9 mouse cellular contexts compared by ENCODE assay signal in the genomic region with DNA sequence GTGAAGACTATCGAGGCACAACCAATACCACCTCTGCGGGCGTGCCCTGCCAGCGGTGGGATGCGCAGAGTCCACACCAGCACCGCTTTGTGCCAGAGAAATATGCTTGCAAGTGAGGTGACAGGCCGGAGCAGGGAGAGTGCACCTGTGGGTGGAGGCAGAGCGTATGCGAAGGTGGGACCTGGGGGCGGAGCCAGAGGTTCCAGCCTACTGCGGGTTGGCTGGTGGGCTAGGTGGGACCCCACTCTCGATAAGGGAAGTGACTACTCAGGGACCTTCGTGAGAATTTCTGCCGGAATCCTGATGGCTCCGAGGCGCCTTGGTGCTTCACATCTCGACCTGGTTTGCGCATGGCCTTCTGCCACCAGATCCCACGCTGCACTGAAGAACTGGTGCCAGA. TPM values are rescaled to one million over a fixed set of nuclear protein-coding genes. Genes with fewer than 3 reads are reported as not detected.
A peak's percentile ranks its signal among the peaks of the same experiment; 100 is the strongest.
DNase-seq lines count a peak whose midpoint lies in the region; ATAC-seq and TF ChIP-seq lines count a peak whose summit lies in the region.
"Had no signal": no experiment of that assay in that cellular context is flagged by ENCODE, and none has a peak within 500 bp of the region (broad histone marks: within the 10 kb centered on the region; RNA-seq: fewer than 3 reads in every experiment).

No protein-coding gene starts in this region.

- no peak for TF ChIP-seq CTCF in heart, adult 2 months (IDR thresholded peaks at IDR 0.05)
- TF ChIP-seq CTCF in gastrocnemius, adult 2 months (IDR thresholded peaks at IDR 0.05), result no peak

- no peak for DNase-seq in heart, adult 2 months
- peak; percentile 41 for DNase-seq in ES-CJ7 (ENCODE audit: low read depth, low spot score)
- DNase-seq in gastrocnemius, adult 2 months, result no peak
- DNase-seq in natural killer cell, adult 2 months (ENCODE audit: low spot score in 2 of 2), result no peak
- no peak for DNase-seq in heart, postnatal 25 days (ENCODE audit: low spot score)

- no peak for TF ChIP-seq POLR2A in heart, adult 2 months (IDR thresholded peaks at IDR 0.05; ENCODE audit: insufficient read depth, low read depth, low read length)

- no peaks in the 10 kb centered on the region for H3K9me3 ChIP-seq in heart, embryonic 12.5 days (replicated peaks)
- H3K9me3 ChIP-seq in forebrain, embryonic 15.5 days, result no peaks in the 10 kb centered on the region
- no peaks in the 10 kb centered on the region for H3K9me3 ChIP-seq in liver, embryonic 12.5 days (replicated peaks)
- H3K9me3 ChIP-seq: G1E had no signal

- intact Hi-C loops in heart, adult 2 months (cut with DNase I), result no loop called here
- intact Hi-C loops in gastrocnemius, adult 2 months (cut with DNase I), result no loop called here
- intact Hi-C loops in heart, postnatal 25 days (cut with DNase I), result no loop called here

- H3K4me1 ChIP-seq in heart, embryonic 12.5 days (replicated peaks), result peaks cover 35% of the 10 kb centered on the region
- H3K4me1 ChIP-seq in heart, adult 2 months (ENCODE audit: control insufficient read depth, insufficient read depth, low read length), result peaks cover 6% of the 10 kb centered on the region
- H3K4me1 ChIP-seq in forebrain, embryonic 15.5 days, result peaks cover 20% of the 10 kb centered on the region
- peaks cover 95% of the 10 kb centered on the region for H3K4me1 ChIP-seq in liver, embryonic 12.5 days

- no peaks in the 10 kb centered on the region for H3K79me2 ChIP-seq in heart, adult 2 months (replicated peaks; ENCODE audit: control insufficient read depth, insufficient read depth, low read length)

- ATAC-seq in heart, embryonic 12.5 days (ENCODE audit: insufficient number of reproducible peaks, low FRiP score), result no peak
- ATAC-seq in forebrain, embryonic 15.5 days (replicated peaks), result no peak
- ATAC-seq in liver, embryonic 12.5 days, result no peak

- no peak for TF ChIP-seq EP300 in heart, adult 2 months (IDR thresholded peaks at IDR 0.05; ENCODE audit: insufficient read depth, low read depth, low read length)

- H3K27me3 ChIP-seq in heart, embryonic 12.5 days (replicated peaks), result peaks cover 49% of the 10 kb centered on the region
- no peaks in the 10 kb centered on the region for H3K27me3 ChIP-seq in heart, adult 2 months (ENCODE audit: control insufficient read depth, insufficient read depth, low read length)
- H3K27me3 ChIP-seq in forebrain, embryonic 15.5 days, result peaks cover 34% of the 10 kb centered on the region
- H3K27me3 ChIP-seq in liver, embryonic 12.5 days (replicated peaks), result peaks cover 20% of the 10 kb centered on the region

- 6% methylated on average over 19 of the region's 19 CpGs for WGBS in heart, embryonic 12.5 days
- WGBS in heart, adult 2 months, result 8% methylated on average over 19 of the region's 19 CpGs
- WGBS in forebrain, embryonic 15.5 days, result 5% methylated on average over 19 of the region's 19 CpGs
- WGBS in liver, embryonic 12.5 days (ENCODE audit: insufficient replicate concordance), result 8% methylated on average over 19 of the region's 19 CpGs

- H3K4me3 ChIP-seq in heart, embryonic 12.5 days, result peak overlapping the region; percentile 23
- no peak overlapping the region for H3K4me3 ChIP-seq in heart, adult 2 months
- H3K4me3 ChIP-seq in forebrain, embryonic 15.5 days, result peak overlapping the region; percentile 8; the same call in 1 of the 2 replicates
- peak overlapping the region; percentile 36 for H3K4me3 ChIP-seq in liver, embryonic 12.5 days
- H3K4me3 ChIP-seq in gastrocnemius, adult 2 months, result no peak overlapping the region

- no peak overlapping the region for H3K27ac ChIP-seq in heart, embryonic 12.5 days (ENCODE audit: poor library complexity, severe bottlenecking)
- no peak overlapping the region for H3K27ac ChIP-seq in heart, adult 2 months
- no peak overlapping the region for H3K27ac ChIP-seq in forebrain, embryonic 15.5 days (replicated peaks)
- H3K27ac ChIP-seq in liver, embryonic 12.5 days, result peak overlapping the region; percentile 100
- no peak overlapping the region for H3K27ac ChIP-seq in gastrocnemius, adult 2 months

- peak overlapping the region; percentile 50 for H3K4me2 ChIP-seq in heart, embryonic 12.5 days
- H3K4me2 ChIP-seq in forebrain, embryonic 15.5 days (replicated peaks), result no peak overlapping the region
- H3K4me2 ChIP-seq in liver, embryonic 12.5 days, result peak overlapping the region; percentile 83

- peak overlapping the region; percentile 13; the same call in 1 of the 2 replicates for H3K9ac ChIP-seq in heart, embryonic 12.5 days
- H3K9ac ChIP-seq in heart, adult 2 months (ENCODE audit: low read depth, low read length), result no peak overlapping the region
- no peak overlapping the region for H3K9ac ChIP-seq in forebrain, embryonic 15.5 days (replicated peaks)
- peak overlapping the region; percentile 73 for H3K9ac ChIP-seq in liver, embryonic 12.5 days

- H3K36me3 ChIP-seq in heart, embryonic 12.5 days, result peaks cover 36% of the 10 kb centered on the region
- no peaks in the 10 kb centered on the region for H3K36me3 ChIP-seq in heart, adult 2 months (ENCODE audit: control insufficient read depth, insufficient read depth, low read length)
- peaks cover 27% of the 10 kb centered on the region for H3K36me3 ChIP-seq in forebrain, embryonic 15.5 days
- peaks cover 59% of the 10 kb centered on the region for H3K36me3 ChIP-seq in liver, embryonic 12.5 days

RNA-seq across cellular contexts. Expression of a gene that starts 0.6 kb away (rescaled TPM):
- 32.8 and 37.0 TPM in 2 replicates for polyA plus RNA-seq in heart, embryonic 12.5 days (2016; fragmentation: Nextera tagmentation; extraction: Ambion mirVana)
- total RNA-seq in heart, adult 2 months (2021), result 10 to 100 TPM; 79.3 to 86.7 TPM
- polyA plus RNA-seq in heart, adult 2 months (2012; rRNA removed), result 114 and 126 TPM in 2 replicates
- polyA plus RNA-seq in forebrain, embryonic 15.5 days (2015; fragmentation: Nextera tagmentation; extraction: Ambion mirVana), result 45.4 and 49.0 TPM in 2 replicates
- polyA plus RNA-seq in liver, embryonic 12.5 days (2016; fragmentation: Nextera tagmentation; extraction: Ambion mirVana), result 96.6 and 101 TPM in 2 replicates
- total RNA-seq in gastrocnemius, adult 2 months (2021), result 100 to 1,000 TPM; 128 to 157 TPM
- total RNA-seq in heart, postnatal 25 days (2021), result 100 to 1,000 TPM in 1 of 2 experiments, 10 to 100 TPM in 1; 90.1 to 112 TPM

RNA-seq across cellular contexts. Expression of a gene that starts 2.3 kb away (rescaled TPM):
- 0.31 and 0.37 TPM in 2 replicates for polyA plus RNA-seq in heart, embryonic 12.5 days (2016; fragmentation: Nextera tagmentation; extraction: Ambion mirVana)
- not detected for total RNA-seq in heart, adult 2 months (2021)
- polyA plus RNA-seq in heart, adult 2 months (2012; rRNA removed), result 0.59 TPM in 1 of 2 replicates, not detected in the other
- polyA plus RNA-seq in forebrain, embryonic 15.5 days (2015; fragmentation: Nextera tagmentation; extraction: Ambion mirVana), result 0.37 TPM in 1 of 2 replicates, not detected in the other
- polyA plus RNA-seq in liver, embryonic 12.5 days (2016; fragmentation: Nextera tagmentation; extraction: Ambion mirVana), result 14.5 and 15.7 TPM in 2 replicates
- total RNA-seq in gastrocnemius, adult 2 months (2021), result not detected
- not detected for total RNA-seq in heart, postnatal 25 days (2021)

RNA-seq across cellular contexts. Expression of a gene that starts 11.9 kb away (rescaled TPM):
- polyA plus RNA-seq in heart, embryonic 12.5 days (2016; fragmentation: Nextera tagmentation; extraction: Ambion mirVana), result 48.0 and 51.1 TPM in 2 replicates
- 10 to 100 TPM; 37.6 to 39.3 TPM for total RNA-seq in heart, adult 2 months (2021)
- 58.0 and 92.7 TPM in 2 replicates for polyA plus RNA-seq in heart, adult 2 months (2012; rRNA removed)
- 42.3 and 50.5 TPM in 2 replicates for polyA plus RNA-seq in forebrain, embryonic 15.5 days (2015; fragmentation: Nextera tagmentation; extraction: Ambion mirVana)
- polyA plus RNA-seq in liver, embryonic 12.5 days (2016; fragmentation: Nextera tagmentation; extraction: Ambion mirVana), result 199 and 215 TPM in 2 replicates
- total RNA-seq in gastrocnemius, adult 2 months (2021), result 10 to 100 TPM; 30.6 to 33.4 TPM
- total RNA-seq in heart, postnatal 25 days (2021), result 10 to 100 TPM; 43.1 to 45.4 TPM

RNA-seq across cellular contexts. Expression of a gene that starts 29.6 kb away (rescaled TPM):
- 2.4 and 3.1 TPM in 2 replicates for polyA plus RNA-seq in heart, embryonic 12.5 days (2016; fragmentation: Nextera tagmentation; extraction: Ambion mirVana)
- 1 to 10 TPM; 1.5 to 2.0 TPM for total RNA-seq in heart, adult 2 months (2021)
- polyA plus RNA-seq in heart, adult 2 months (2012; rRNA removed), result 3.1 and 5.1 TPM in 2 replicates
- 3.2 and 3.4 TPM in 2 replicates for polyA plus RNA-seq in forebrain, embryonic 15.5 days (2015; fragmentation: Nextera tagmentation; extraction: Ambion mirVana)
- 2.2 and 2.5 TPM in 2 replicates for polyA plus RNA-seq in liver, embryonic 12.5 days (2016; fragmentation: Nextera tagmentation; extraction: Ambion mirVana)
- total RNA-seq in gastrocnemius, adult 2 months (2021), result 1 to 10 TPM; 1.5 to 3.1 TPM
- 1 to 10 TPM; 1.8 TPM for total RNA-seq in heart, postnatal 25 days (2021)

RNA-seq across cellular contexts. Expression of a gene that starts 33.5 kb away (rescaled TPM):
- polyA plus RNA-seq in heart, embryonic 12.5 days (2016; fragmentation: Nextera tagmentation; extraction: Ambion mirVana), result 23.2 and 24.5 TPM in 2 replicates
- total RNA-seq in heart, adult 2 months (2021), result 10 to 100 TPM; 10.1 to 10.2 TPM
- 9.6 and 11.2 TPM in 2 replicates for polyA plus RNA-seq in heart, adult 2 months (2012; rRNA removed)
- polyA plus RNA-seq in forebrain, embryonic 15.5 days (2015; fragmentation: Nextera tagmentation; extraction: Ambion mirVana), result 19.9 and 22.2 TPM in 2 replicates
- polyA plus RNA-seq in liver, embryonic 12.5 days (2016; fragmentation: Nextera tagmentation; extraction: Ambion mirVana), result 22.1 and 22.6 TPM in 2 replicates
- total RNA-seq in gastrocnemius, adult 2 months (2021), result 1 to 10 TPM; 3.3 to 6.3 TPM
- 10 to 100 TPM in 1 of 2 experiments, 1 to 10 TPM in 1; 9.4 to 10.7 TPM for total RNA-seq in heart, postnatal 25 days (2021)

Comparison
In these comparisons a context has a peak if more than half of its experiments do, and no peak if none do; other contexts are left out.
1. H3K4me3 ChIP-seq: peak in heart, embryonic 12.5 days (single experiment), forebrain, embryonic 15.5 days (single experiment) and liver, embryonic 12.5 days (single experiment); none in heart, adult 2 months (single experiment) and gastrocnemius, adult 2 months (single experiment).
2. H3K9ac ChIP-seq: peak in heart, embryonic 12.5 days (single experiment) and liver, embryonic 12.5 days (single experiment); none in heart, adult 2 months (single experiment) and forebrain, embryonic 15.5 days (single experiment).